Mouse (Mus musculus): ENCODE results near the gene Nlgn1.

Gene Nlgn1

DNA sequence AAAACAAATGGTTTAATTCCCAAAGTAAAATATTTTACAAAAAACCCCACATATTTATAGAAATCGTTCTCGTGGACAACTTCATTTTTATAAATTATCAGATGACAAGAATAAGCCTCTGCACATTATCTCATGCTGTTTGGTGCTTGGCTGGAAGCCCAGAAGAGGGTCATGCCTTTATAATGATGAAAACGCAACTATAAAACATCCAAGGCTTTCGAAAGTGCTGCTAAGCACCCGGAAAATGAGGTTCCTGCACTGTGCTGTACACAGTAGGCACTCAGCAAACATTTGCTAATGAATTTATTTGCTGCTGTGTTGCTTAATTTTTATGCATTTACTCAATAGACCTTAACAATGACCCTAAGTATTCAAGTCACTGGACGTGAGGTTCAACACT is 103.4 kb downstream of the Nlgn1 start:
- H3K9me3 ChIP-seq (ENCODE audit: low read length) = no peaks in the 10 kb centered on the region
- TF ChIP-seq POU5F1 (IDR thresholded peaks at IDR 0.05; ENCODE audit: borderline replicate concordance, low read length) (no peak), NANOG (IDR thresholded peaks at IDR 0.05; ENCODE audit: borderline replicate concordance, low read length) (no peak), CTCF (conservative IDR thresholded peaks at IDR 0.05; ENCODE audit: low read length) (no peak)
- H3K4me3 ChIP-seq (replicated peaks; ENCODE audit: low read length) = no peak overlapping the region
- no peaks in the 10 kb centered on the region for H3K27me3 ChIP-seq (ENCODE audit: insufficient read depth, low read length)
- H3K36me3 ChIP-seq (ENCODE audit: insufficient read depth, low read length) = no peaks in the 10 kb centered on the region
- H3K4me1 ChIP-seq (replicated peaks; ENCODE audit: low read depth, low read length) = no peaks in the 10 kb centered on the region

DNA sequence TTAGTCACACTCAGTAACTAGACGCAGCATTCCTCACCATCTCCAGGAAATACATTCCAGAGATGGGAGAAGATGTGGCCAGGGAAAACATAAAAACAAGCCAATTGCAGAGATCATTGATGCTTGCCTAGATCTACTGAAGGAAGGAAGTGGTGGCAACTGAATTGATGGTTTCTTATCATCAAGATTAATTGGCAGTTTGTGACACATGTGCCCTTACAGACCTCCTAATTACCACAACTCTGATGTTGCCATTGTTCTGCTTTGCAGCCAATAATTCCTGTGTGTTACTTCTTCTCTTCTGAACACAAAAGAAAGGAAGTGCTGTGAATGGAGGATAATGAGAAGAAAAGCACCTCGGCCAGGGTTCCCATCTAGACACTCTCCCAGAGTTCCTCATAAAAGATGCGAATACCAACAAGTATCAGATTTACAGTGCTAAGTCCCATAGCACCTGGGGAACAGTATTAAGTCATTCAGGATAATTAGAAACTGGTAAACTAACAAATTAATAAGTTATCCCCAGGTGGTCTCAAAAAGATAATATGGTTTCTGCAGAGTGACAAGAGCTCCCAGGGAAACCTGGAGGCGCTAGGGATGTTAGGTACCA is 104.0 kb downstream of the Nlgn1 start:
- TF ChIP-seq NANOG (IDR thresholded peaks at IDR 0.05; ENCODE audit: borderline replicate concordance, low read length) (no peak), CTCF (conservative IDR thresholded peaks at IDR 0.05; ENCODE audit: low read length) (no peak), POU5F1 (IDR thresholded peaks at IDR 0.05; ENCODE audit: borderline replicate concordance, low read length) (no peak)
- H3K27me3 ChIP-seq (ENCODE audit: insufficient read depth, low read length) = no peaks in the 10 kb centered on the region
- no peak overlapping the region for H3K4me3 ChIP-seq (replicated peaks; ENCODE audit: low read length)
- no peaks in the 10 kb centered on the region for H3K36me3 ChIP-seq (ENCODE audit: insufficient read depth, low read length)
- no peaks in the 10 kb centered on the region for H3K4me1 ChIP-seq (replicated peaks; ENCODE audit: low read depth, low read length)
- H3K9me3 ChIP-seq (ENCODE audit: low read length) = no peaks in the 10 kb centered on the region

DNA sequence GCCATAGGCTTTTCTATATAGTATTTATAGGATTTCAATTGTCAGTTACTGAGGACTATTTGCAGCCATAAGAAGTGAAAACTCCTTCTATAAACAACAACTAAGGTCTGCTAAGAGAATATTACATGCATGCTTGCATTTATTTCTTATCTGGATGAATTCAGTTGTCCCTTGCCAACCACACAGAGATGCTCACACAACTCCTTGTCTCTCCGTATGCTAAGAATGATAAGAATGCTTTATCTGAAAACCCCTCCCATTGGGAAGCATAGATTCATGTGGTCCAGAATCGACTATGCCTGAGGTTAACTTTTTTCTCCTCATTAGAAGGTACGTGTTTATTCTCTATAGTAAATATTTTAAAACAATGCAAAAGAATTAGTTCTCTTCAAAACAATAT is 108.8 kb downstream of the Nlgn1 start:
- no peak for TF ChIP-seq CTCF (conservative IDR thresholded peaks at IDR 0.05; ENCODE audit: low read length)
- no peak for TF ChIP-seq POU5F1 (IDR thresholded peaks at IDR 0.05; ENCODE audit: borderline replicate concordance, low read length)
- no peak for TF ChIP-seq NANOG (IDR thresholded peaks at IDR 0.05; ENCODE audit: borderline replicate concordance, low read length)

DNA sequence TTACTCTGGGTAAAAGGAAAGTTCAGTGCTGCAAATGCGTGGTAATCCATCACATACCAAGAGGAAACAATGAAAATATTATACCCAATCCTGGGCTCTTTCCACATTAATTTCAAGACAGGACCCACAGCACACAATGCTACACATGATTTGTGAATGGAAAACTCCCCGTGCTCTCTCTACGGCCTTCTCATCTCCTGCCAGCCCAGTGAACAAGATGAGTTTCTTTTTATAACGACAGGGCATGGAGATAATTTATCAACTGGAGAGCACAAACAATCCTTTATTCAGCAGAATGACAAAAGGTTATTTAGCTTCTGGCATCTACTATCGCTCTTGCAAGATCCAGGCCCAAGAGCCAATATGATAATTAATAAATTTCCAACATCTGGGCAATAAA is 116.0 kb downstream of the Nlgn1 start:
- Histone ChIP-seq H3K4me3 (replicated peaks; ENCODE audit: low read length) (no peak overlapping the region), H3K36me3 (ENCODE audit: insufficient read depth, low read length) (no peaks in the 10 kb centered on the region), H3K27me3 (ENCODE audit: insufficient read depth, low read length) (no peaks in the 10 kb centered on the region), H3K4me1 (replicated peaks; ENCODE audit: low read depth, low read length) (no peaks in the 10 kb centered on the region), H3K9me3 (ENCODE audit: low read length) (no peaks in the 10 kb centered on the region)
- TF ChIP-seq NANOG (IDR thresholded peaks at IDR 0.05; ENCODE audit: borderline replicate concordance, low read length) (no peak), CTCF (conservative IDR thresholded peaks at IDR 0.05; ENCODE audit: low read length) (no peak), POU5F1 (IDR thresholded peaks at IDR 0.05; ENCODE audit: borderline replicate concordance, low read length) (no peak)

More for the DNA sequence above, 108.8 kb downstream of the Nlgn1 start:
- no peaks in the 10 kb centered on the region for H3K9me3 ChIP-seq (ENCODE audit: low read length)
- no peak overlapping the region for H3K4me3 ChIP-seq (replicated peaks; ENCODE audit: low read length)
- no peaks in the 10 kb centered on the region for H3K27me3 ChIP-seq (ENCODE audit: insufficient read depth, low read length)
- H3K4me1 ChIP-seq (replicated peaks; ENCODE audit: low read depth, low read length) = no peaks in the 10 kb centered on the region
- H3K36me3 ChIP-seq (ENCODE audit: insufficient read depth, low read length) = no peaks in the 10 kb centered on the region

DNA sequence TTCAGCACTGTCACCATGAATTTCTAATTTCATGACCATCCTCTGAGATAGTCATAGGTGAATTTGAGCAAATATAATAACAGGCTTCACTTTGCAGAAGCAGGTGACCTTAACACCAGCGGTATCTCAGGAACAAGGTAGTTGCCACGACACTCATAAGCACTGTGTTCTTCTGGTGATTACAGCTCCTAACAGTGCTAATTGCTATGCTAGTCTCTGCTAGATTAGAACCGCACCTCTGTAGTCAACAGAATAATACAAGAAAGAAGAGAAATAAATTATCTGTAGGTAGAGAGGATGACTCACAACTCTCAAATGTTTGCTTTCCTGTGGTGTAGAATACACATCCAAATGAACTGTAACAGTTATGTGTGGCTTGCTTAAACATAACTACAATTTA is 129.6 kb downstream of the Nlgn1 start:
- TF ChIP-seq POU5F1 (IDR thresholded peaks at IDR 0.05; ENCODE audit: borderline replicate concordance, low read length) (no peak), CTCF (conservative IDR thresholded peaks at IDR 0.05; ENCODE audit: low read length) (no peak), NANOG (IDR thresholded peaks at IDR 0.05; ENCODE audit: borderline replicate concordance, low read length) (no peak)
- Histone ChIP-seq H3K4me3 (replicated peaks; ENCODE audit: low read length) (no peak overlapping the region), H3K36me3 (ENCODE audit: insufficient read depth, low read length) (no peaks in the 10 kb centered on the region), H3K9me3 (ENCODE audit: low read length) (no peaks in the 10 kb centered on the region), H3K27me3 (ENCODE audit: insufficient read depth, low read length) (no peaks in the 10 kb centered on the region), H3K4me1 (replicated peaks; ENCODE audit: low read depth, low read length) (no peaks in the 10 kb centered on the region)

DNA sequence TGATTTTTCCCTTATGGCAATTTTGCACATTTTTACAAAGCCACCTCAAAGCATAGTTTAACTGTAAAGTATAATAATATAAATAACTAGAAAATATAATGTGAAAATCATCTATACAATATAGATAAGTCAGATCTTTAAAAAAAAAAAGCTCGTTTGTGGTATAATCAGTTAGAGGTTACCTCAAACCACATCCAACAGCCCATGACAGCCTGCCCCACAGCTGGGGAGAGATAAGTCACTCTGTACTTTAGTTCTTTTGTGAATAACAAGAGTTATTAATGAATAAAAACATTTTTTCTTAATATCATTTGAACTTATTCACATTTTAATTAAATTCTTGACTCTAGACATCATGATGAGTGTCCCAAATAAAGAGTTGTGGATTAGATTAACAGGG is 130.8 kb downstream of the Nlgn1 start:
- Histone ChIP-seq H3K36me3 (ENCODE audit: insufficient read depth, low read length) (no peaks in the 10 kb centered on the region), H3K4me1 (replicated peaks; ENCODE audit: low read depth, low read length) (no peaks in the 10 kb centered on the region), H3K27me3 (ENCODE audit: insufficient read depth, low read length) (no peaks in the 10 kb centered on the region), H3K4me3 (replicated peaks; ENCODE audit: low read length) (no peak overlapping the region), H3K9me3 (ENCODE audit: low read length) (no peaks in the 10 kb centered on the region)
- no peak for TF ChIP-seq CTCF (conservative IDR thresholded peaks at IDR 0.05; ENCODE audit: low read length)
- TF ChIP-seq NANOG (IDR thresholded peaks at IDR 0.05; ENCODE audit: borderline replicate concordance, low read length) = no peak
- TF ChIP-seq POU5F1 (IDR thresholded peaks at IDR 0.05; ENCODE audit: borderline replicate concordance, low read length) = no peak

DNA sequence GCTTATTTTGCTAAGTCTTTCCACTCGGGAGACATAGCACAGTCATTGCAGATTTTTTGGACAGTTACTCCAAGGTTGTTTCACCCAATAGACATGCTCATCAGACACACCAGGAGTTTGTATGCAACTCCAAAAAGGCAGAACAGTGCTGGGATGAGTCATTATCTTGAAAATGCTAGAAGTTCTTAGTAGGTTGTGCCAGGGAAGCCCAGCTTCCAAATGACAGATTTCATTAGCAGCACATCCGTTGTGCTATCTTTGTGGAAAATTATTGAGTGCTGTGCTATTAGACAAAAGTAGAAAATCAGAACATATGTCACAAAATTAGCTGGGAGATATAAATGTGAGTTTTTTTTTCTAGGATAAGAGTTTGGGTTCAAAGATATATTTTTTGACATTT is 137.3 kb downstream of the Nlgn1 start:
- H3K36me3 ChIP-seq (ENCODE audit: insufficient read depth, low read length) = no peaks in the 10 kb centered on the region
- no peaks in the 10 kb centered on the region for H3K4me1 ChIP-seq (replicated peaks; ENCODE audit: low read depth, low read length)
- H3K4me3 ChIP-seq (replicated peaks; ENCODE audit: low read length) = no peak overlapping the region
- TF ChIP-seq CTCF (conservative IDR thresholded peaks at IDR 0.05; ENCODE audit: low read length) = no peak
- no peak for TF ChIP-seq POU5F1 (IDR thresholded peaks at IDR 0.05; ENCODE audit: borderline replicate concordance, low read length)
- no peak for TF ChIP-seq NANOG (IDR thresholded peaks at IDR 0.05; ENCODE audit: borderline replicate concordance, low read length)
- H3K9me3 ChIP-seq (ENCODE audit: low read length) = no peaks in the 10 kb centered on the region
- no peaks in the 10 kb centered on the region for H3K27me3 ChIP-seq (ENCODE audit: insufficient read depth, low read length)

DNA sequence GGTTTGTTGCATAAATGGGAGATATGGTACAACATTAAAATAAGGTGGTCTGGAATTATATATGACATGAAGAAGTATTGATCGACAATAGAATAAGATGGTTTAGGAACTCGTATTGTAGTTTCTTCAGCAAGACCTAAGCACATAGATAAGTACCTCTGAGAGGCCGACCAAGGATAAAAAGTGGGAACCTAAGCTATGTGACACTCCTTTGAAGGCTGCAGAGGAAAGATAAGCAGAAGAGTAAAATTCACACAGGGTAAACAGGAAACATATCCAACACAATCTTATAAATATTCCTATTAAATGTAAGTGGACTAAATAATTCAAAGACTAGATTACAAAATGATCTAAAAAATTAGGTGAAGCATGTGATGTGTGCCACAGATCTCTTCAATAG is 151.2 kb downstream of the Nlgn1 start:
- Histone ChIP-seq H3K4me1 (replicated peaks; ENCODE audit: low read depth, low read length) (no peaks in the 10 kb centered on the region), H3K9me3 (ENCODE audit: low read length) (no peaks in the 10 kb centered on the region), H3K4me3 (replicated peaks; ENCODE audit: low read length) (no peak overlapping the region), H3K36me3 (ENCODE audit: insufficient read depth, low read length) (no peaks in the 10 kb centered on the region), H3K27me3 (ENCODE audit: insufficient read depth, low read length) (no peaks in the 10 kb centered on the region)
- TF ChIP-seq NANOG (IDR thresholded peaks at IDR 0.05; ENCODE audit: borderline replicate concordance, low read length) (no peak), CTCF (conservative IDR thresholded peaks at IDR 0.05; ENCODE audit: low read length) (no peak), POU5F1 (IDR thresholded peaks at IDR 0.05; ENCODE audit: borderline replicate concordance, low read length) (no peak)

DNA sequence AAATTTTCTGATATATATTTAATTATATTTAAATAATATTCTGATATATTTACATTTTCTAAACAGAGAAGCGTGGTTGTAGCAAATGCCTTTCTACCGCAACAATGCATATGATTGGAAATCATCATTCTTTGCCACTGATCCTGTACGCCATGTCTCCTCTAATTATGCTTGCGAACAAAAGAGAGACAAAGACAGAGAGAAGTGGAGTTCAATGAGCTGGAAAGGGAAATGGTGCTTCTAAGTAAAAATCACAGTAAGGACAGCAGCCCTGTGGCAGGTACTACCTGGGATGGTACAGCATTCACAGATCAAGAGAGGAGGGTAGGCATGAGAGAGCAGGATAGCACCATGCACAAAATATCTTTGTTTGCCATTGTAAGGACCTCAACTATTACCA is 156.9 kb downstream of the Nlgn1 start:
- Histone ChIP-seq H3K4me3 (replicated peaks; ENCODE audit: low read length) (no peak overlapping the region), H3K9me3 (ENCODE audit: low read length) (no peaks in the 10 kb centered on the region), H3K4me1 (replicated peaks; ENCODE audit: low read depth, low read length) (no peaks in the 10 kb centered on the region), H3K36me3 (ENCODE audit: insufficient read depth, low read length) (no peaks in the 10 kb centered on the region), H3K27me3 (ENCODE audit: insufficient read depth, low read length) (no peaks in the 10 kb centered on the region)
- TF ChIP-seq CTCF (conservative IDR thresholded peaks at IDR 0.05; ENCODE audit: low read length) = no peak
- TF ChIP-seq NANOG (IDR thresholded peaks at IDR 0.05; ENCODE audit: borderline replicate concordance, low read length) = no peak
- no peak for TF ChIP-seq POU5F1 (IDR thresholded peaks at IDR 0.05; ENCODE audit: borderline replicate concordance, low read length)
